Mouse (Mus musculus) forebrain, embryonic 10.5 days (tissue): ENCODE data around the gene Pak4. TPM values are rescaled to one million over a fixed set of nuclear protein-coding genes. Genes with fewer than 3 reads are reported as not detected.
A peak's percentile ranks its signal among the peaks of the same experiment; 100 is the strongest.

ENCODE experiments used
- DNase-seq: peaks from one replicate; pipeline ENCODE4 v3.0.0-alpha.2; 2017; ENCODE audit warnings: low spot score; ENCODE audit errors: extremely low spot score
- H3K27ac ChIP-seq: fragments of 300-500 bp; sonication (generic); 2 replicates; pipeline ENCODE4 v1.5.1; 2016; ENCODE audit warnings: mild to moderate bottlenecking
- H3K27me3 ChIP-seq: fragments of 300-500 bp; sonication (generic); 2 replicates; pipeline ENCODE4 v1.6.1; 2016; ENCODE audit warnings: mild to moderate bottlenecking; ENCODE audit not compliant: poor library complexity, severe bottlenecking
- H3K36me3 ChIP-seq: fragments of 300-500 bp; sonication (generic); replicated peaks from 2 replicates; pipeline ENCODE4 v1.6.1; 2016; ENCODE audit warnings: mild to moderate bottlenecking, moderate library complexity
- H3K4me1 ChIP-seq: fragments of 300-500 bp; sonication (generic); 2 replicates; pipeline ENCODE4 v1.6.1; 2016
- H3K4me3 ChIP-seq: fragments of 300-500 bp; sonication (generic); 2 replicates; pipeline ENCODE4 v1.5.1; 2016; ENCODE audit warnings: mild to moderate bottlenecking, moderate library complexity
- H3K9me3 ChIP-seq: fragments of 300-500 bp; sonication (generic); 2 replicates; pipeline ENCODE4 v1.6.1; 2016; ENCODE audit warnings: mild to moderate bottlenecking, moderate library complexity
- WGBS: fragments of 180-500 bp; shearing (Covaris S2); methylation state at CpG from one replicate; pipeline ENCODE4 v1.1.7; 2016; 5-methylcytosine and 5-hydroxymethylcytosine counted together
- polyA plus RNA-seq: library from polyadenylated mRNA; unstranded; fragments of >200 nt; fragmentation: Nextera tagmentation; extraction: Ambion mirVana; gene quantifications from 2 replicates; pipeline ENCODE4 v1.2.1, GENCODE M21; 2016

Pak4 gene
- polyA plus RNA-seq, 1 experiment from 2014 or later = 66.0 TPM

GRCm38 (mm10) chr7:28601668-28602067 is 3.7 kb upstream of the Pak4 start:
- H3K4me1 ChIP-seq = peaks cover 28% of the 10 kb centered on the region
- no peak overlapping the region for H3K4me3 ChIP-seq
- H3K27ac ChIP-seq = no peak overlapping the region
- H3K27me3 ChIP-seq = no peaks in the 10 kb centered on the region
- H3K36me3 ChIP-seq = no peaks in the 10 kb centered on the region
- peak; percentile 50 for DNase-seq
- H3K9me3 ChIP-seq = no peaks in the 10 kb centered on the region
- 31% methylated on average over 7 of the region's 7 CpGs for WGBS

GRCm38 (mm10) chr7:28601029-28601428 is 3.0 kb upstream of the Pak4 start:
- peak; percentile 52 for DNase-seq
- no peak overlapping the region for H3K4me3 ChIP-seq
- peaks cover 34% of the 10 kb centered on the region for H3K4me1 ChIP-seq
- no peak overlapping the region for H3K27ac ChIP-seq
- no peaks in the 10 kb centered on the region for H3K9me3 ChIP-seq
- H3K27me3 ChIP-seq = no peaks in the 10 kb centered on the region
- WGBS = 19% methylated on average over 11 of the region's 11 CpGs
- H3K36me3 ChIP-seq = no peaks in the 10 kb centered on the region

GRCm38 (mm10) chr7:28598951-28599350 is 966 bp upstream of the Pak4 start:
- Histone ChIP-seq H3K27me3 (no peaks in the 10 kb centered on the region), H3K27ac (peak overlapping the region; percentile 96), H3K4me3 (no peak overlapping the region), H3K36me3 (peaks cover 9% of the 10 kb centered on the region), H3K4me1 (peaks cover 55% of the 10 kb centered on the region), H3K9me3 (no peaks in the 10 kb centered on the region)
- 69% methylated on average over 2 of the region's 2 CpGs for WGBS
- no peak for DNase-seq

GRCm38 (mm10) chr7:28597277-28597570 is 761 bp downstream of the Pak4 start:
- Histone ChIP-seq H3K4me3 (peak overlapping the region; percentile 83), H3K9me3 (no peaks in the 10 kb centered on the region), H3K4me1 (peaks cover 73% of the 10 kb centered on the region), H3K36me3 (peaks cover 9% of the 10 kb centered on the region), H3K27me3 (no peaks in the 10 kb centered on the region), H3K27ac (peak overlapping the region; percentile 96)
- 16% methylated on average over 9 of the region's 9 CpGs for WGBS
- peak; percentile 21 for DNase-seq

- peaks cover 10% of the 10 kb centered on the region for H3K36me3 ChIP-seq
- H3K4me1 ChIP-seq = peaks cover 78% of the 10 kb centered on the region
- WGBS = 50% methylated on average over 20 of the region's 20 CpGs
- H3K4me3 ChIP-seq = peak overlapping the region; percentile 83
- H3K27ac ChIP-seq = peak overlapping the region; percentile 96
- no peaks in the 10 kb centered on the region for H3K9me3 ChIP-seq
- H3K27me3 ChIP-seq = no peaks in the 10 kb centered on the region
- peak; percentile 19 for DNase-seq
These were observed 1.3 kb downstream of the Pak4 start for GRCm38 (mm10) chr7:28596436-28597276.

GRCm38 (mm10) chr7:28595751-28596435 is 2.1 kb downstream of the Pak4 start:
- WGBS = 77% methylated on average over 8 of the region's 8 CpGs
- Histone ChIP-seq H3K36me3 (peaks cover 18% of the 10 kb centered on the region), H3K27ac (peak overlapping the region; percentile 96), H3K4me1 (peaks cover 80% of the 10 kb centered on the region), H3K9me3 (no peaks in the 10 kb centered on the region), H3K4me3 (peak overlapping the region; percentile 83), H3K27me3 (no peaks in the 10 kb centered on the region)
- no peak for DNase-seq

- H3K27ac ChIP-seq = peak overlapping the region; percentile 48; the same call in 1 of the 2 replicates
- 72% methylated on average over 14 of the region's 14 CpGs for WGBS
These were observed 4.5 kb downstream of the Pak4 start for GRCm38 (mm10) chr7:28593206-28594111.

GRCm38 (mm10) chr7:28591862-28592261 is 6.1 kb downstream of the Pak4 start:
- peaks cover 94% of the 10 kb centered on the region for H3K4me1 ChIP-seq
- H3K9me3 ChIP-seq = no peaks in the 10 kb centered on the region
- no peak overlapping the region for H3K27ac ChIP-seq
- no peak for DNase-seq
- WGBS = 74% methylated on average over 1 of the region's 1 CpGs
- H3K4me3 ChIP-seq = no peak overlapping the region
- no peaks in the 10 kb centered on the region for H3K27me3 ChIP-seq
- H3K36me3 ChIP-seq = peaks cover 20% of the 10 kb centered on the region

More at GRCm38 (mm10) chr7:28593206-28594111, 4.5 kb downstream of the Pak4 start:
- no peak for DNase-seq
- H3K9me3 ChIP-seq = no peaks in the 10 kb centered on the region
- no peaks in the 10 kb centered on the region for H3K27me3 ChIP-seq
- peaks cover 88% of the 10 kb centered on the region for H3K4me1 ChIP-seq
- peaks cover 18% of the 10 kb centered on the region for H3K36me3 ChIP-seq
- no peak overlapping the region for H3K4me3 ChIP-seq

GRCm38 (mm10) chr7:28587644-28588043 is 10.3 kb downstream of the Pak4 start:
- Histone ChIP-seq H3K4me1 (peaks cover 90% of the 10 kb centered on the region), H3K36me3 (peaks cover 15% of the 10 kb centered on the region; the same call in 1 of the 2 replicates), H3K27me3 (no peaks in the 10 kb centered on the region), H3K4me3 (no peak overlapping the region), H3K27ac (peak overlapping the region; percentile 56), H3K9me3 (no peaks in the 10 kb centered on the region)
- DNase-seq = no peak

GRCm38 (mm10) chr7:28586663-28587411 is 11.1 kb downstream of the Pak4 start:
- Histone ChIP-seq H3K9me3 (no peaks in the 10 kb centered on the region), H3K27me3 (no peaks in the 10 kb centered on the region), H3K27ac (peak overlapping the region; percentile 56), H3K4me3 (no peak overlapping the region), H3K36me3 (peaks cover 15% of the 10 kb centered on the region; the same call in 1 of the 2 replicates), H3K4me1 (peaks cover 82% of the 10 kb centered on the region)
- no peak for DNase-seq
- 76% methylated on average over 6 of the region's 6 CpGs for WGBS

GRCm38 (mm10) chr7:28585001-28585400 is 13.0 kb downstream of the Pak4 start:
- DNase-seq = no peak
- H3K36me3 ChIP-seq = peaks cover 10% of the 10 kb centered on the region; the same call in 1 of the 2 replicates
- H3K4me1 ChIP-seq = peaks cover 71% of the 10 kb centered on the region
- WGBS = 83% methylated on average over 6 of the region's 6 CpGs
- H3K4me3 ChIP-seq = no peak overlapping the region
- H3K9me3 ChIP-seq = no peaks in the 10 kb centered on the region
- 0 out of 2 replicates have a peak overlapping the region, but pooled peaks have one; percentile 27 for H3K27ac ChIP-seq
- no peaks in the 10 kb centered on the region for H3K27me3 ChIP-seq

GRCm38 (mm10) chr7:28584468-28584867 is 13.5 kb downstream of the Pak4 start:
- 84% methylated on average over 4 of the region's 4 CpGs for WGBS
- Histone ChIP-seq H3K36me3 (peaks cover 13% of the 10 kb centered on the region), H3K27ac (0 out of 2 replicates have a peak overlapping the region, but pooled peaks have one; percentile 15), H3K27me3 (no peaks in the 10 kb centered on the region), H3K9me3 (no peaks in the 10 kb centered on the region), H3K4me3 (no peak overlapping the region), H3K4me1 (peaks cover 71% of the 10 kb centered on the region)
- no peak for DNase-seq
